Mouse (Mus musculus) embryonic facial prominence, embryonic 14.5 days (tissue): Measurements from ENCODE around the gene 1700012A03Rik. TPM values are rescaled to one million over a fixed set of nuclear protein-coding genes. Genes with fewer than 3 reads are reported as not detected.
A peak's percentile ranks its signal among the peaks of the same experiment; 100 is the strongest.

Source experiments
- ATAC-seq: fragments of 200-750 bp; cut with Nextera tagmentation; 2 replicates; pipeline ENCODE4 v1.8.0; 2017; ENCODE audit warnings: low read depth, moderate number of reproducible peaks, moderate TSS enrichment
- DNase-seq: peaks from one replicate; pipeline ENCODE4 v3.0.0-alpha.2; 2015; ENCODE audit warnings: low spot score
- H3K27ac ChIP-seq: fragments of 300-500 bp; sonication (generic); replicated peaks from 2 replicates; pipeline ENCODE4 v1.5.1; 2014; ENCODE audit warnings: low read depth, mild to moderate bottlenecking, low read length, moderate library complexity
- H3K27me3 ChIP-seq: fragments of 300-500 bp; sonication (generic); replicated peaks from 2 replicates; pipeline ENCODE4 v1.6.1; 2014; ENCODE audit warnings: low read length; ENCODE audit not compliant: control insufficient read depth, insufficient read depth
- H3K36me3 ChIP-seq: fragments of 300-500 bp; sonication (generic); 2 replicates; pipeline ENCODE4 v1.6.1; 2014; ENCODE audit warnings: low read length, mixed read lengths; ENCODE audit not compliant: control insufficient read depth, insufficient read depth
- H3K4me1 ChIP-seq: fragments of 300-500 bp; sonication (generic); 2 replicates; pipeline ENCODE4 v1.6.1; 2014; ENCODE audit warnings: antibody characterized with exemption, low read length; ENCODE audit not compliant: control insufficient read depth, insufficient read depth
- H3K4me2 ChIP-seq: fragments of 300-500 bp; sonication (generic); 2 replicates; pipeline ENCODE4 v1.6.1; 2014; ENCODE audit warnings: low read depth, mild to moderate bottlenecking, low read length, moderate library complexity, mixed read lengths
- H3K4me3 ChIP-seq: fragments of 300-500 bp; sonication (generic); 2 replicates; pipeline ENCODE4 v1.5.1; 2014; ENCODE audit warnings: low read depth, mild to moderate bottlenecking, low read length
- H3K9ac ChIP-seq: fragments of 300-500 bp; sonication (generic); 2 replicates; pipeline ENCODE4 v1.6.1; 2014; ENCODE audit warnings: low read depth, mild to moderate bottlenecking, low read length, moderate library complexity, mixed read lengths
- H3K9me3 ChIP-seq: fragments of 300-500 bp; sonication (generic); 2 replicates; pipeline ENCODE4 v1.6.1; 2016; ENCODE audit warnings: low read length; ENCODE audit not compliant: control insufficient read depth
- WGBS: fragments of 180-500 bp; shearing (Covaris S2); extraction: QIAGEN DNeasy Blood & Tissue Kit; methylation state at CpG from one replicate; pipeline ENCODE4 v1.1.7; 2014; 5-methylcytosine and 5-hydroxymethylcytosine counted together
- polyA plus RNA-seq: library from polyadenylated mRNA; unstranded; fragments of >200 nt; fragmentation: Nextera tagmentation; extraction: Ambion mirVana; gene quantifications from 2 replicates; pipeline ENCODE4 v1.2.1, GENCODE M21; 2014

The 1700012A03Rik gene
- polyA plus RNA-seq, 1 experiment from 2014 or later, result not detected

GRCm38 (mm10) chr6:32060641-32061040 lies 10.6 kb downstream of the 1700012A03Rik start:
- no peak for ATAC-seq
- no peaks in the 10 kb centered on the region for H3K27me3 ChIP-seq
- no peaks in the 10 kb centered on the region for H3K36me3 ChIP-seq
- DNase-seq, result no peak
- H3K9ac ChIP-seq, result no peak overlapping the region
- H3K4me2 ChIP-seq, result no peak overlapping the region
- no peak overlapping the region for H3K27ac ChIP-seq
- no peaks in the 10 kb centered on the region for H3K9me3 ChIP-seq
- H3K4me3 ChIP-seq, result no peak overlapping the region
- no peaks in the 10 kb centered on the region for H3K4me1 ChIP-seq
- 86% methylated on average over 2 of the region's 2 CpGs for WGBS

- 82% methylated on average over 9 of the region's 9 CpGs for WGBS
- Histone ChIP-seq H3K36me3 (no peaks in the 10 kb centered on the region), H3K27me3 (no peaks in the 10 kb centered on the region), H3K27ac (no peak overlapping the region), H3K9ac (no peak overlapping the region), H3K4me3 (no peak overlapping the region), H3K4me2 (no peak overlapping the region), H3K4me1 (no peaks in the 10 kb centered on the region), H3K9me3 (no peaks in the 10 kb centered on the region)
- no peak for ATAC-seq
- DNase-seq, result no peak
Observed at GRCm38 (mm10) chr6:32061266-32061665, 11.2 kb downstream of the 1700012A03Rik start.

GRCm38 (mm10) chr6:32065789-32066510 lies 15.9 kb downstream of the 1700012A03Rik start:
- no peaks in the 10 kb centered on the region for H3K9me3 ChIP-seq
- no peak overlapping the region for H3K4me2 ChIP-seq
- no peak overlapping the region for H3K9ac ChIP-seq
- H3K4me1 ChIP-seq, result no peaks in the 10 kb centered on the region
- DNase-seq (peak; percentile 3), ATAC-seq (no peak)
- H3K27me3 ChIP-seq, result no peaks in the 10 kb centered on the region
- no peak overlapping the region for H3K4me3 ChIP-seq
- H3K27ac ChIP-seq, result no peak overlapping the region
- H3K36me3 ChIP-seq, result no peaks in the 10 kb centered on the region
- 75% methylated on average over 10 of the region's 10 CpGs for WGBS

DNA sequence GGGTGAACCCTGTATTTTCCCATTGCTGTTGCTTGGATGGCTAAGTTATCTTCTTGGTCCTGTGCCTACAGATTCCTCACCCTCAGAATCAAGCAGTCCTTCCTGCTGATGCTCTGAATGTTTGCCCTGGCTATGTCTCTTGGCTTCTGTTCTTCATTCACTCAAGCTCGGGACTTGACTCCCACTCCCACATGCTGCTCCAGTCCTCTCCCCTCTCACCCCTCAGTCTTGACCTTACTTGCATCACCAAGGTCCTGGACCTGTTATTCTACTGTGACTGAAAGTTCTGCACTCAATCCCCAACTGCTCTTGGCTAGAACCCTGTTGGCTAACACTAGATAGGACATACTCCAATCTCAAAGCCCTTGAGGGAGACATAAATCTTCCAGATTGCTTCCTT lies 22.1 kb downstream of the 1700012A03Rik start:
- Histone ChIP-seq H3K9me3 (no peaks in the 10 kb centered on the region), H3K4me3 (no peak overlapping the region), H3K36me3 (no peaks in the 10 kb centered on the region), H3K4me2 (no peak overlapping the region), H3K27ac (no peak overlapping the region), H3K9ac (no peak overlapping the region), H3K4me1 (no peaks in the 10 kb centered on the region), H3K27me3 (no peaks in the 10 kb centered on the region)
- 80% methylated on average over 1 of the region's 1 CpGs for WGBS
- ATAC-seq (no peak), DNase-seq (no peak)

DNA sequence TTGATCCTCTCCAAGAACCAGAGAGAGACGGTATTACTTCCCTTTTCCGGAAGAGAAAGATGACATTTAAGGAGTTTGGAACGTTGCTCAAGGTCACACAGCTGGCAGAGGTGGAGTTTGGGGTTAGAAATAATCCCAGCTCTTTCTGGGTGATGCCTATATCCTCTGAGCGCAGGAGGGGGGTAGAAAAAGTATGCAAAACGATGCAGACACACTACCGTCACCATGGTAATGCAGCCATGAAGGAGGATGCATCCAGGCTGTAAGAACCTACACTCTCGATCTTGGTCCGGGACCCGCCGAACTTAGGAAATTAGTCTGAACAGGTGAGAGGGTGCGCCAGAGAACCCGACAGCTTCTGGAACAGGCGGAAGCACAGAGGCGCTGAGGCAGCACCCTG lies 43.3 kb downstream of the 1700012A03Rik start:
- Histone ChIP-seq H3K4me2 (no peak overlapping the region), H3K4me1 (no peaks in the 10 kb centered on the region), H3K9ac (no peak overlapping the region), H3K4me3 (no peak overlapping the region), H3K36me3 (no peaks in the 10 kb centered on the region), H3K9me3 (no peaks in the 10 kb centered on the region), H3K27ac (no peak overlapping the region), H3K27me3 (no peaks in the 10 kb centered on the region)
- ATAC-seq, result no peak
- no peak for DNase-seq
- WGBS, result 78% methylated on average over 10 of the region's 14 CpGs

DNA sequence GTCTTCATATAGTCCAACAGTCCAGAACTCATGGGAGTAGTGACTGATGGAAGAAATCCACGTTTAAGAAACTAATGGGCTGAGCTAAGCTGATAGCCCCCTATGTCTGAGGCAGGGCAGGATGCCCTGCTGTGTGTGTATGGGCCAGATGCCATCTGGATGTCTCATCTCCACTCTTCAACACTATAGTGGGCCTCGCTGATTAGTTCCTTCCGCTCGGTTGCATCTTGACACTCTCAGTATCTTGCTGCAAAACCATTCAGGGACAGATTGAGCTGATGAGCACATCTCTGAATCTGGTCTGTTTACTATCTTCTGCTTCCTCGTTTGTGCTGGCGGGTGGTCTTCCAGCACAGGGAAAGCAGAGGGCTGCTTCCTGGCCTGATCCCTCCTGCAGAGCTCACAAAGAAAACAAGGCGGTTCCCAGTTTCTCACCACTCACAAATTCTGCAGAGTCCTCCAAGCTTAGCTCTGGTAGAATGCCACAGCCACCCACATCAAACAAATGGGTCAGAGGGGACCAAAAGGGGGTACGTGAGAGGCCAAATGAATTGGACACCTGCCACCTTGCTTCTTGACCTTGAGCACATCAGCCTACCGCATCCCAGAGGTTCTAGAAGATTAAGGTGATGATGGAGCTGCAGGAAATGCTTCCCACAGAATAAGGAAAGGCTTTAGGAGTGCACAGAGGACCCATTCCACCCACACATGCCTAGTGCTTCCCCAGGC lies 55.7 kb downstream of the 1700012A03Rik start:
- no peaks in the 10 kb centered on the region for H3K36me3 ChIP-seq
- no peak overlapping the region for H3K27ac ChIP-seq
- DNase-seq, result peak; percentile 37
- no peak for ATAC-seq
- H3K4me1 ChIP-seq, result no peaks in the 10 kb centered on the region
- H3K4me3 ChIP-seq, result no peak overlapping the region
- H3K4me2 ChIP-seq, result no peak overlapping the region
- no peak overlapping the region for H3K9ac ChIP-seq
- no peaks in the 10 kb centered on the region for H3K27me3 ChIP-seq
- no peaks in the 10 kb centered on the region for H3K9me3 ChIP-seq
- WGBS, result 56% methylated on average over 9 of the region's 9 CpGs
